Mouse (Mus musculus): Measurements from ENCODE around the gene Gm28047. TPM values are rescaled to one million over a fixed set of nuclear protein-coding genes. Genes with fewer than 3 reads are reported as not detected.
"Not testable (repeated sequence)": the region's sequence is repeated elsewhere in the genome, so short reads cannot be mapped to it uniquely, and the experiment has no call there.

Gene Gm28047
- polyA plus RNA-seq, 1 experiment from 2014 or later, result not detected

DNA sequence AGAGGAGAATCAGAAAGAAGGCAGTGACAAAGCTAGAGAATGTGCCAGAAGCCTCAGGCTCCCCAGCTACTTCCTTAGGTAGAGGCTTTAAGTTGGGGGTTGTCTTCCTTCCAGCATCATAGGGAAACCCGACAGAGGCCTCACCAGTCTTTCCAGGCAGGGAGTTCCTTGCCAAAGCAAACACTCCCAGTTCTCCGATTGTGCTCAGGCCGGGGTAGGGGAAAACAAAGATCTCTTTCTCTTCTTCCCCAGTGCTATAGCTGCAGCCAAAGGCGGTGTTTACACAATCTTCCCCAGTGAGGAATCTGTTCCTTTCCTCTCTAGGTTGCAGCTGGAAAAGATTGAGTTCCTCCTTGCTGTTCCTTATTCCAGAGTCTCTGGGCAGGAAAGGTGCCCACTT, 31.8 kb upstream of the Gm28047 start:
- Histone ChIP-seq H3K9me3 (replicated peaks) (no peaks in the 10 kb centered on the region), H3K27me3 (replicated peaks) (no peaks in the 10 kb centered on the region), H3K4me3 (no peak overlapping the region), H3K9ac (no peak overlapping the region), H3K27ac (0 out of 2 replicates have a peak overlapping the region, but pooled peaks have one; percentile 20), H3K36me3 (peaks cover 22% of the 10 kb centered on the region), H3K4me2 (no peak overlapping the region), H3K4me1 (peaks cover 8% of the 10 kb centered on the region; the same call in 1 of the 2 replicates)
- no peak for ATAC-seq
- 51% methylated on average over 4 of the region's 4 CpGs for WGBS (ENCODE audit: insufficient replicate concordance)

DNA sequence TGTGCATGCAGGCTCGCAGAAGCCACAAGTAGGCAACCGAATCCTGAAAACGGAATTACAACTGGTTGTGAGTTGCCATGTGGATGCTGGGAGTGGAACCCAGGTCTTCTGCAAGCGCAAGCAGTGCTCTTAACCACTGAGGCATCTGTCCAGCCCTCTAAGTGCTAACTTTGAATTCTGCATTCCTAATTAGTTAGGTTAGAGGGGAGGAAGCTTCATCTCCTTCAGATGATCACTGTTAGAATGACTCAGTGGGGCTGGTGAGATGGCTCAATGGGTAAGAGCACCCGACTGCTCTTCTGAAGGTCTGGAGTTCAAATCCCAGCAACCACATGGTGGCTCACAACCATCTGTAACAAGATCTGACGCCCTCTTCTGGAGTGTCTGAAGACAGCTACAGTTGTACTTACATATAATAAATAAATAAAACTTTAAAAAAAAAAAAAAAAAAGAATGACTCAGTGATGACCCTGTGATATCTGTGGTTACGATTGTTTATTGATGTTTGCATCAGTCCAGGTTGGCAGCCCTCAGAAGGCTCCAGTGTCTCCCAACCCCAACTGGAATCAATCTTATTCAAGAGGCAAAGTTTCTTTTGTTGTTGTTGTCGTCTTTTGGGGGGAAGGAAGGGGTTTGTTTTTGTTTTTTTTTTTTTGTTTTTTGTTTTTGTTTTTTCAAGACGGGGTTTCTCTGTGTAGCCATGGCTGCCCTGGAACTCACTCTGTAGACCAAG, 27.2 kb upstream of the Gm28047 start:
- not testable (repeated sequence) for H3K27ac ChIP-seq; H3K27me3 ChIP-seq (replicated peaks); ATAC-seq; H3K4me1 ChIP-seq; H3K9me3 ChIP-seq (replicated peaks); H3K4me3 ChIP-seq; H3K4me2 ChIP-seq; H3K9ac ChIP-seq; H3K36me3 ChIP-seq
- WGBS (ENCODE audit: insufficient replicate concordance), result 69% methylated on average over 9 of the region's 9 CpGs

DNA sequence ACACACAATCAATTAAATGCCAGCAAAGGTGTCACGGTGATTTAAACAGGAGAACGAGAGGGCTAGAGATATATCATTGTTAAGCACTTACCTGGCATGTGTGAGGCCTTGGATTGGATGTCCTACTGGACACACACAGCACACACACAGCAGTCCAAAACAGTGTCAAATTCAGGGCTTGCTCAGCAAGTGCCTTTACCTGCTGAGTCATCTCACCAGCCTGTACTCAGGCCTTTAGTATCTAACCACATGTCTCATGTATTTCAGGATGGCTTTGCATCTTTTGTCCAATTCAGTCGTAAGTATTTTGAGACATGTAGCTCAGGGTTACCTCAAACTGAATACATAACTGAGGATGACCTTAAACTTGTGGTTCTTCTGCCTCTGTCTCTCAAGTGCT, 26.2 kb upstream of the Gm28047 start:
- WGBS (ENCODE audit: insufficient replicate concordance), result 66% methylated on average over 3 of the region's 3 CpGs
- H3K4me3 ChIP-seq, result no peak overlapping the region
- no peaks in the 10 kb centered on the region for H3K27me3 ChIP-seq (replicated peaks)
- H3K27ac ChIP-seq, result no peak overlapping the region
- ATAC-seq, result no peak
- no peak overlapping the region for H3K4me2 ChIP-seq
- H3K36me3 ChIP-seq, result no peaks in the 10 kb centered on the region
- no peaks in the 10 kb centered on the region for H3K9me3 ChIP-seq (replicated peaks)
- no peak overlapping the region for H3K9ac ChIP-seq
- H3K4me1 ChIP-seq, result no peaks in the 10 kb centered on the region

DNA sequence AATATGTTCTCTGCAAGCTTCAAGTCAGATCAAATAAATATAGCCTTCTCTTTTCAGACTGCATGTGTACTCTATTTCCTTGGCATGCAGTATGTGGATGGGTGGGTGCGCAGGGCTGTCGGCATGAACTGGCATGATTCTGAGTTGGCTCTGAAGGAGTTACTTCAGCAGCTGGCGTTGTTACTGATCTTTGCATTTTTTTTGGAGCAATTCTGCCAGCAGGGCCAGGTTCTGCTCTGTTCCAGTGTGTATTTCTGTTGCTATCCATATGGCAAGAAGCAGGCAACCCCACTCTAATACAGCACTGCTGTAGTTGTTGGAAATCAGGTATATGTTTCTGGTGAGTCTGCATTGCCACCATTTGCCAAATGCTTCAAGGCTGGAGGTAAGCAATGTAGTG, 10.9 kb upstream of the Gm28047 start:
- Histone ChIP-seq H3K36me3 (no peaks in the 10 kb centered on the region), H3K4me2 (no peak overlapping the region), H3K9ac (no peak overlapping the region), H3K27ac (no peak overlapping the region), H3K27me3 (replicated peaks) (0 out of 2 replicates have a peak, but pooled peaks cover 6% of the 10 kb centered on the region), H3K4me1 (peaks cover 5% of the 10 kb centered on the region; the same call in 1 of the 2 replicates), H3K4me3 (no peak overlapping the region), H3K9me3 (replicated peaks) (no peaks in the 10 kb centered on the region)
- ATAC-seq, result no peak
- WGBS (ENCODE audit: insufficient replicate concordance), result 75% methylated on average over 3 of the region's 3 CpGs

DNA sequence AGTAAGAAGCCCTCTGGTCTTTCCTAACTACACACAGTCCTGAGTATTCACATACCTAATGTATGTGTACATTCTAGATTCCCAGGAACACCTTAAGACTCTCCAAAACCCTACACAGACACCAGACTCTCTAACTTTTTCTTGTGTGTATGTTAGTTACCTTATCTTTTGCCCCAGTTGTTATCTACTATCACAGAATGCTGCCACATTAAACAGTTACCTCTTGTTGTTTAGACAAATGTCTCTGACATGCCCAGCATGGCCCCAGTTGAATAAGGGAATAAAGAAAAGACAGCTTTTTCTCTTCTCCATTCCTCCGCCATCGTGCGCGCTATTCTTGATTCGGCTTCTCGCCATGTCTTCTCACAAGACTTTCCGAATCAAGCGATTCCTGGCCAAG, 9.8 kb upstream of the Gm28047 start:
- Histone ChIP-seq H3K27me3 (replicated peaks) (0 out of 2 replicates have a peak, but pooled peaks cover 4% of the 10 kb centered on the region), H3K9me3 (replicated peaks) (no peaks in the 10 kb centered on the region), H3K4me1 (peaks cover 5% of the 10 kb centered on the region; the same call in 1 of the 2 replicates), H3K9ac (no peak overlapping the region), H3K4me3 (no peak overlapping the region), H3K27ac (no peak overlapping the region), H3K36me3 (no peaks in the 10 kb centered on the region), H3K4me2 (no peak overlapping the region)
- no peak for ATAC-seq
- WGBS (ENCODE audit: insufficient replicate concordance), result 75% methylated on average over 8 of the region's 8 CpGs

DNA sequence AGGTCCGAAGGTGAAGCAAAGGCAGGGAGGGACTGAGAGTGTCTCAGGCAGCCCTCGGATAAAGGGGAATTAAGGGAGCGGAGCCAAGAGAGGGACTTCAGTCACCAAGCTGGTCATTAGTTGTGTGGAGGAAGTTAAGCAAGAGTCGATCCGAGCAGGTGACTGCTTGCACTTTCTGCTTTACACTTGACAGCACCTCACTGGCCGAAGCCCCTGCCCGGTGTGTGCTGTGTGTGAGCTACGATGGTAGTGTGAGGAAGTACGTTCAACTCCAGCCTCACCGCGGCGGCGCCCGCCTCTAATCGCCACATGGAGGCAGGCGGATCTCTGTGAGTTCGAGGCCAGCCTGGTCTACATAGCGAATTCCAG, 804 bp upstream of the Gm28047 start:
- Histone ChIP-seq H3K9me3 (replicated peaks) (no peaks in the 10 kb centered on the region), H3K27me3 (replicated peaks) (no peaks in the 10 kb centered on the region), H3K4me1 (peaks cover 33% of the 10 kb centered on the region), H3K9ac (peak overlapping the region; percentile 83), H3K27ac (peak overlapping the region; percentile 92), H3K4me3 (peak overlapping the region; percentile 75), H3K4me2 (peak overlapping the region; percentile 90), H3K36me3 (peaks cover 3% of the 10 kb centered on the region; the same call in 1 of the 2 replicates)
- peak; percentile 10 for ATAC-seq
- WGBS (ENCODE audit: insufficient replicate concordance), result under 1% methylated on average over 18 of the region's 18 CpGs

DNA sequence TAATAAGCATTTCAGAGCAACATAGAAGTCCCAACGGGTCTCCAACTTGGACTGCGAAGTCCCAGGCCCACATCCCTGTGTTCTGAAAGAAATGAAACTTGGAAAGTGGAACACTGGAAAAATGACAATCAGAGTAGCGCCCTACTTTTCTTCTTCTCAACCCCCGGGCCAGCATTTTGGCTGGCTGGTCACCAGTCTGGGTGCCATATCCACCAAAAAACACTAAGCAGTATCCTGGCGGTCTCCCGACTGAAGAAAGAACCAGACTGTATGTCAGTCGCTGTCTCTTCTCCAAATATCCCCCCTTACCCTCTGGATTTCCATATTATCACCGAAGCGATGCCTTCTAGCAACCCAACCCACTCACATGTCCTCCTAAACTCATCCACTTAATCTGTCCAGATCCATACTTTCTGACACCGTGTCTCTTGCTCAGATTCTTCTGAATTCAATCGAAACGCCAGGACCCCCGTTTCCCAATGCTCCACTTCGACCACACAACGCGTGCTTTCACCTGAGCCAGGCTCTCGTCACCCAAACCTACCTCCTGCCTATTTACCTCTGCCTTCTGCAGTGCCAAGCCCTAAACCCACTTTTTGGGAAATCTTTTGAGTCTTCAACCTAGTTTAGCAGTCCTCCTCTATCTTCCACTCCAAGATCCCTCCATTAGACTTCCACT, 437 bp downstream of the Gm28047 start:
- Histone ChIP-seq H3K36me3 (peaks cover 5% of the 10 kb centered on the region; the same call in 1 of the 2 replicates), H3K27me3 (replicated peaks) (no peaks in the 10 kb centered on the region), H3K4me3 (peak overlapping the region; percentile 75), H3K9ac (peak overlapping the region; percentile 83), H3K4me2 (peak overlapping the region; percentile 90), H3K27ac (peak overlapping the region; percentile 92), H3K4me1 (peaks cover 33% of the 10 kb centered on the region), H3K9me3 (replicated peaks) (no peaks in the 10 kb centered on the region)
- WGBS (ENCODE audit: insufficient replicate concordance), result 3% methylated on average over 17 of the region's 17 CpGs
- peak; percentile 1; the same call in 1 of the 2 replicates for ATAC-seq

DNA sequence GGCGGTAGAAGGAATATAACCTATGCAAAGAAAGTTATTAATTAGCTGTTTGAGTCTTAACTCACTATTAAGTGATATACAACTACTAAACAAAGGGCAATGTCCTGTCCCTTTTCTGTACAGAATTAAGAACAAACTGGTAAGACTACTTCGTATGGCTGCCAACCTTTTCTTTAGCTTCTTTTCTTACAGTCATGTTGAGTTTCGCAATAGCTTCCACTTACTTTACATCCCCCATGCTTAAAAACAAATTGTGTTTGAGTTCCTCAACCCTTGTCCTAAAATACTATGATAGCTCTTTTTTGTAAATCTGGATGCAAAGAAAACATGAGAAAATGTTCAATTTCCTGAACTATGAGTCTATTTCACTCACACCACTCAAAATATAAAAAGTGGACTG, 1.7 kb downstream of the Gm28047 start:
- Histone ChIP-seq H3K9ac (0 out of 2 replicates have a peak overlapping the region, but pooled peaks have one; percentile 22), H3K36me3 (peaks cover 8% of the 10 kb centered on the region; the same call in 1 of the 2 replicates), H3K4me3 (no peak overlapping the region), H3K27ac (no peak overlapping the region), H3K4me1 (peaks cover 33% of the 10 kb centered on the region), H3K9me3 (replicated peaks) (no peaks in the 10 kb centered on the region), H3K27me3 (replicated peaks) (no peaks in the 10 kb centered on the region), H3K4me2 (peak overlapping the region; percentile 52)
- WGBS (ENCODE audit: insufficient replicate concordance), result 68% methylated on average over 3 of the region's 3 CpGs
- no peak for ATAC-seq

DNA sequence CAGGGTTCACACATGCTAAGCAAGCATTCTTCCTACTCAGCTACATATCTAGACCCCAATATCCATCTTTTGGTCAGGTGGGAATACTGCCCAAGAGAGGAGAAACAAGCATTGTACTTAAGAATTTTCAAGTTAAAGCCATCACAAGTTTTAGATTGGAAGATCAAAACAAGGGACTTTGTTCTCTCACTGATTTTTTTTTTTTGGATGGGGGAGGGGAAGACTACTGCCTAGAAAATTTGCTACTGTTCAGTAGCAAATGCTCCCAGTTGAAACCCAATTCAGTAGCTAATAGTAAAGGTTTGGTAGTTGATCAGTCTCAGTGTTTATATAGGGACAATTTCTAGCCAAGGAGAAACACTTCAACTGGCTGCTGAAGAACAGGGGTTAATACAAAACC, 2.3 kb downstream of the Gm28047 start:
- no peak for ATAC-seq
- H3K4me1 ChIP-seq, result peaks cover 33% of the 10 kb centered on the region
- no peak overlapping the region for H3K9ac ChIP-seq
- H3K4me3 ChIP-seq, result no peak overlapping the region
- no peak overlapping the region for H3K27ac ChIP-seq
- no peak overlapping the region for H3K4me2 ChIP-seq
- H3K27me3 ChIP-seq (replicated peaks), result no peaks in the 10 kb centered on the region
- H3K36me3 ChIP-seq, result peaks cover 8% of the 10 kb centered on the region; the same call in 1 of the 2 replicates
- H3K9me3 ChIP-seq (replicated peaks), result no peaks in the 10 kb centered on the region

DNA sequence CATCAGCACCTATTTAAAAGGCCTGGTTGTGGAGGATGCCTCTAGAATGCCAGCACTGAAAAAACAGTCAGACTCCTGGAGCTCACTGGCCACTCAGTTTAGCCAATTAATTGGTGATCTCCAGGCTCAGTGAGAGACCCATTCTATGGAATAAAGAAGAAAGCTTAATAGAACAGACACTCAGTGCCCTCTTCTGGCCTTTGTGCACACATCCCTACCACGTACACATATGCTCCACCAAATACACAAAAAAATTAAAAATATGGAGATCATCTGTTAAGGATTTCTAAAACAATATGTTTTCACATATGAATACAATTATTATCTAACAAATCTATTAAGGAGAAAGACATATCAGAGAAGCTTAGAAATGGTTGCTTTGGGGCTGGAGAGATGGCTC, 4.1 kb downstream of the Gm28047 start:
- Histone ChIP-seq H3K9ac (no peak overlapping the region), H3K27me3 (replicated peaks) (no peaks in the 10 kb centered on the region), H3K27ac (no peak overlapping the region), H3K4me2 (no peak overlapping the region), H3K36me3 (peaks cover 8% of the 10 kb centered on the region; the same call in 1 of the 2 replicates), H3K4me1 (peaks cover 27% of the 10 kb centered on the region), H3K4me3 (no peak overlapping the region), H3K9me3 (replicated peaks) (no peaks in the 10 kb centered on the region)
- ATAC-seq, result no peak
- WGBS (ENCODE audit: insufficient replicate concordance), result 97% methylated on average over 1 of the region's 1 CpGs

DNA sequence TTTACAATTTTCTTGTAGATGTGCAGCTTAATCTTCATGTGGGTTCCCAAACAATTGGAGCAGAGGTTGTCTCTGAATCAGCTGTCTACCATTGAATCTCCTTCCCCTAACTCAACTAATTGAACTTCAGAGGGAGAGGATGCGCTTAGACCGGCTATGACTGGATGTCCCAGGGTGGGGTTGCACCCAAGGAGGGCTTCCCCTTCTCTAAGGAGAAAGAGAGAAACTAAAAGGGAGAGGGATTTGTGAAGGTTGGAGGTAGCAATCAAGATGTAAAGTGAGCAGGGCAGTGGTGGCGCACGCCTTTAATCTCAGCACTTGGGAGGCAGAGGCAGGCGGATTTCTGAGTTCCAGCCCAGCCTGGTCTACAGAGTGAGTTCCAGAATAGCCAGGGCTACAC, 5.4 kb downstream of the Gm28047 start:
- ATAC-seq, result no peak
- WGBS (ENCODE audit: insufficient replicate concordance), result 80% methylated on average over 5 of the region's 5 CpGs
- H3K9me3 ChIP-seq (replicated peaks), result no peaks in the 10 kb centered on the region

DNA sequence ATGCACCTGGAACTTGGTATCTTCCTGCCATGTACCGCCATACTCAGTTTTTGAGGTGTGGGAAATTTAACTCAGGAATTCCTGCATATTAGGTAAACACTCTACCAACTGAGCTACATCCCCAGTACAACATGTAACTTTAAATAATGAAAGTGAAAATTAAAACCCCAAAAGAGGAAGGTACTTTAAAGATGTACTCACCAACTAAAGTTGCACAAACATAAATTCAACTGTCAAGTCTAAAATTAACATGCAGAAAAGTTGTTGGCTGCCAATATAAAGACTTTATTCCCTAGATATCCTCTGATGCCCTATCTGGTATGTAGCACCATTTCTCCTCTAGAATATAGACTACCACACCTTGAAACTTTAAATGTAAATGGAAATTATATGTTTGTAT, 7.2 kb downstream of the Gm28047 start:
- H3K4me3 ChIP-seq, result no peak overlapping the region
- no peak overlapping the region for H3K9ac ChIP-seq
- no peak overlapping the region for H3K27ac ChIP-seq
- H3K4me1 ChIP-seq, result peaks cover 23% of the 10 kb centered on the region
- no peak for ATAC-seq
- no peak overlapping the region for H3K4me2 ChIP-seq
- H3K36me3 ChIP-seq, result peaks cover 16% of the 10 kb centered on the region
- WGBS (ENCODE audit: insufficient replicate concordance), result 93% methylated on average over 1 of the region's 1 CpGs
- no peaks in the 10 kb centered on the region for H3K27me3 ChIP-seq (replicated peaks)
- H3K9me3 ChIP-seq (replicated peaks), result no peaks in the 10 kb centered on the region

More for the DNA sequence above, 5.4 kb downstream of the Gm28047 start:
- Histone ChIP-seq H3K4me1 (peaks cover 30% of the 10 kb centered on the region), H3K27me3 (replicated peaks) (no peaks in the 10 kb centered on the region), H3K9ac (no peak overlapping the region), H3K4me2 (no peak overlapping the region), H3K4me3 (no peak overlapping the region), H3K36me3 (peaks cover 8% of the 10 kb centered on the region; the same call in 1 of the 2 replicates), H3K27ac (no peak overlapping the region)
